Mouse (Mus musculus) right cerebral cortex, postnatal 4 days (tissue): ENCODE results near the gene Cebpg.

Experiments
- DNase-seq: peaks from one replicate; pipeline ENCODE4 v3.0.0-alpha.2; 2022

Cebpg gene

GRCm38 (mm10) chr7:35056436-35056864 is at the start of gene Cebpg:
Gene Cebpg, minus strand, starts transcription at chr7:35056573.
- peak; percentile 96 for DNase-seq

GRCm38 (mm10) chr7:35099528-35099927 is 43.2 kb upstream of the Cebpg start:
- DNase-seq: no peak

DNA sequence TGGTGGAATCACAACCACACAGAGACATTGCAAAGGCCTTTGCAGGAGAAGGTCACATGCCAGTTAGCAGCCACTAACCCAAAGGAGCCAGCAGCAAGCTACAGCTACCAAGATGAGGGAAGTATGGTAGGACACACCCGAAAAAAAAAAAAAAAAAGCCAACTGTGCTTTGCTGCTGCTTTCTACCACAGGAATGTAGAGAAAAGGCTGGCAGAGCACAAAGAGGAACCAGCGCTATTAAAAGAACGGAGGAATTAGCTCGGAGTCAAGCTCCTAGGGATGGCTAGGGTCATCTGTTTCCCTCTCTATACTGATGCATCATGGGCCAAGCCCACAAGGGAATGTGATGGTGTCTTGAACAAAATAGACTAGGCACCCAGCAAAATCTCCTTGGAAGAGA is 42.4 kb upstream of the Cebpg start:
- no peak for DNase-seq

- DNase-seq: no peak
Measured at GRCm38 (mm10) chr7:35094975-35095678, 38.8 kb upstream of the Cebpg start.

GRCm38 (mm10) chr7:35090550-35090949 is 34.2 kb upstream of the Cebpg start:
- DNase-seq: no peak

GRCm38 (mm10) chr7:35086271-35086861 is 30.0 kb upstream of the Cebpg start:
- DNase-seq: peak; percentile 38

DNA sequence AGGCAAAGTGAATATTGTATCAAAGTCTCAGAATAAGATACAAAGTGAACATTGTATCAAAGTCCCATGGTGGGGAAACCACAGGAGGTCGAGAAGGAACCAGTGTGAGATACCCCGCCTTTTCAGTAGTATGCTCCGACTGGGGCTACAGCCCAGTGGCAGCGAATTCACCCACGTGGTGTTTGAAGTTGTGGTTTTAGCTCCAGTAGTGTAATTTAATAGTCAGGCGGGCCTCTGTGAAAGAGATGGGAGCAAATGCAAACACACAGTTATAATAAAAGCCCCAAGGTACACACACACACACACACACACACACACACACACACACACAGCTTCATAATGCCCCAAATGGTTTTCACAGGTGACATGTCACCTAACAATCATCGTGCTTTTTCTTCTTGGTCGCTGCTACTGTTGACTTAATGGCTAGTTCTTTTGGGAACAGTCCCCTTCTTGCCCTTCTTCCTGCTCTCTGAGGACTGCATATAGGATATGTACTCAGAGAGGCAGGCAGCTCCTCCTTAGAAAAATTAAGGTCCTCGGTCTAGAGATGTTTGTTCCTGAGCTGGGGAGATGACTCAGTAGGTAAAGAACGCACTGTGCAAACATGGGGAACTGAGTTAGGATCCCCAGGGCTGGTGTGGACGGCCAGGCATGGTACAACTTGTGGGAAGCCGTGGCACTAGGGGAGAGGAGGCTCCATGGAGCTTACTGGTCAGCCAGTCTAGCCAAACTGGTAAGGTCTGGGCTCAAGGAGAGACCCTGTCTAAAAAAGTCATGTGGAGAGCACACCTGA is 28.4 kb upstream of the Cebpg start:
- no peak for DNase-seq

DNA sequence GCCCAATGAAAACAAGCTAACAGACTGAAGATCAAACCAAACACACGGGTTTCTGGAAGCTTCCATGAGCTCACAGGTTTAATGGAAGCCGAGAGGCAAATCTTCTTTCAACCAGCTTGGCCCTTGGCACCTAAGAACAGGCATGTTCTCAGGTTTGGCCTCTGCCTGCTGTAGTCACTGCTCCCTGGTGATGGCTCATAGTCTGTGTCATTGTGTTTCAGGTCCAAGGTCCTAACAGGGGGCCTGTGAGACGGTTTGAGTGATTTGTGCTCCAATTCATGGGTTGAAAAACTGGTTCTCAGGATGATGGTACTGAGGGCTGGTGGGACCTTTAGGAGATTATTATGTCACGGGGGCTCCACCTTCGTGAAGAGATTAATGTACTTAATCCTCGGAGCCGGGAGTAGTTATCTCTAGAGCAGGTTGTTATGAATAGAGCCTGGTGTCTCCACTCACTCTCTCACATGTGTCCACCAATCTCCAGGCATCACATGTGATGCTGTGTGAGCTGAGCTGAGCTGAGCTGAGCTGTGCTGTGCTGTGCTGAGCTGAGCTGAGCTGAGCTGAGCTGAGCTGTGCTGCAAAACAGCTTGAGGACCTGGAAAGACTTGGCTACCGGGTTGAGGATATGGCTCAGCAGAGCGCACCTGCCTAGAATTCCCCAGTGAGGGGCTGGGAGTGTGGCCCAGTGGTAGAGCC is 25.2 kb upstream of the Cebpg start:
- DNase-seq: no peak

DNA sequence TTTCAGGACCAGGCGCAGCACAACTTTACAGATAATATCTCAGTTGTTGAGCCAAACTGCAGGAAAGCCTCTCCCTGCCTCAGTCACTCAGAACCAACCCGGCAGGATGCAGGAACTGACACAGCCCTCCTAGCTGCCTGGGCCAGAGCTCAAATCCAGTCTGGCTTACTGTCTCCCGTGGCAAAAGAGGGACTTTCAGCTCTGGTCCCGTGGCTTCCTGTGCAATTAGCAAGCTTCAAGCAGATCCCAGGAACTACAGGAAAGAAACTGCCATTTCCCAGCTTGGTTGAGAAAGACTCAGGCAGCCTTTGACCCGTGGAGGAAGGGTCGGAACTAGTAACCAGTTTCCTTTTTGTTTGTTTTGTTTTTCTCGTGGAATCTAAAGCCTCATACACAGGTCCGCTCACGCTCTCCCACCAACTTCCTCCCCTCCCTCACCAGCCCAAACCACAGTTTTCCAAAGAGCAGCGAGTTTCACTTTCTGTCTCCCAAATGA is 24.5 kb upstream of the Cebpg start:
- no peak for DNase-seq

DNA sequence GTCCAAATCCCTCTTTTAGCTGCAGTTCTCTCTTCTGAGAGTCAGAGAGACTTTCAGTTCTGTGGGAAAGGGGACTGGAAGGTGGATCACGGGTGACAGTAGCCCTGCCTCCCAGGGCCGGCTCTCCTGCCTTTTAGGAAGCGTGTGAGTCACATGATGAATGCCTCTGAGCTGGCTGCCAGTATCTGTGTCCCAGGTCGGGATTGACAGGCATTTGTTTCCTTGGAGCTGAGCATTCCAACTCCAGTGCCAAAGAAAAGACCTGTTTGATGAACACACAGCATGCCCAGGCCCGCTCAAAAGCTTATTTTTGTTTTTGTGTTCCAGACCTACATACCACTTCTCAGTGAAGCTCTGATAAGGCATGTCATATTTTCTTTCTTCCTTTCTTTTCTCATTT is 20.3 kb upstream of the Cebpg start:
- DNase-seq: no peak

DNA sequence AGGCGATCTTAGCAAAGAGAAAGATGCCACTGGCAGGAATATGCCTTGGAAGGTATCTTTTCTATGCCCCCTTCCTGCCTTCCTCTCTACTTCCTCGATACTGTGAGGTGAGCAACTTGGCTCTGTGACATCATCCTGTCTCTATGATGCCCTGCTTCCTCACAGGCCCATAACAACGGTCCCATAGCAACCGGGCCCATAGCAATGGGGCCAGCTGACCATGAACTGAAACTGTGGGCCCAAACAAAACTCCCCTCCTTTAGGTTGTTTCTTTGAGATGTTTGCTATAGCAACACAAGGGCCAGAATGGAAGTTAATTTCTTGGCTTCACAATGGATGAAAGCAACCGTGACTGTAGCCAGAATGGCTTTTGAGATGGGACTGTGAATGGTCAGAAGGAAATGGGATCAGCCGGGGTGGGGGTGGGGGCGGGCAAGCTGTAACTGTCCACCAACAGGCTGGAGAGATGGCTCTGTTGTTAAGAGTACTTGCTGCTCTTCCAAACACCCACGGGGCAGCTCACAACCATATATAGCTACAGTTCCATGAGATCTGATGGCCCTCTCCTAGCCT is 10.4 kb upstream of the Cebpg start:
- DNase-seq: no peak

GRCm38 (mm10) chr7:35065958-35066357 is 9.6 kb upstream of the Cebpg start:
- DNase-seq: no peak

DNA sequence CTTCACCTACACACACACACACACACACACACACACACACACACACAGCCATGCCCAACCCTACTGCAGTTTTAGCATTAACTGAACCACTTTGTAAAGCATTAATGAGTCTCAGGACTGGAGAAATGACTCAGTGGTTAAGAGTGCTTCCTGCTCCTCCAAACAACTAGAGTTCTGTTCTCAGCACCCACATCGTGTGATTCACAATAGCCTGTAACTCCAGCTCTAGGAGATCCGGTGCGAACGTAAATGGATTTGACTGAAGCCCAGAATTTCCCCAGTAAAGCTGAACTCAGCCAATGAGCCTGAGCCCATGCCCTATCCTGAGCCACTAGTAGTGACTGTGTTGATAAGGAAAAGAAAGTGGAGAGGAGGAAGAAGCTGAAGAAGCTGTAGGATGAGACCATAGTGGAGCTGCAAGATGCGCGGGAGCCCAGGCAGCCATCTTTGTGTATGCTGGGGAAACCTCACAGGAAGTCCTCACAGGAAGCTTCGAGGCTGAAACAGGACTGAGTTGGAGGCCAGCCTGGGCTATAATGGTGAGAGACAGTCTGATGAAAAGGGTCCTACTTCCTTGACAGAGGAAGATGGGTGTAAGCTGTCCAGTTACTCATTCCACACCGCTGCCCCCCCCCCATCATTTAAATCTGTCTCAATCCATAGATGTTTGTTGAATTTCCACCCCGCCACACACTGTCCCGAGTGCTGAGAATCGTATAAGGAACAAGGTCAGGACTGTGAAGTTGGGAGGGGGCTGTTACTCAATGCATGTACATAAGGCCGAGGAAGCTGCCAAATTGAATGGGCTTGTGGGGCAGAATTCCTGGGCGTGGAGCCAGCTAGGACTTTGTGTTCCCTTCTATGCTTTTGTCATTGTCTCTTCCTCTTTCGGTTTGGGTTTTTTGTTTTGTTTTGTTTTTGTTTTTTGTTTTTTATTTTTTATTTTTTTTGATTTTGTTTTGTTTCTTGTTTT is 8.2 kb upstream of the Cebpg start:
- peak; percentile 32 for DNase-seq

- no peak for DNase-seq
Measured at GRCm38 (mm10) chr7:35059467-35059866, 3.1 kb upstream of the Cebpg start.

DNA sequence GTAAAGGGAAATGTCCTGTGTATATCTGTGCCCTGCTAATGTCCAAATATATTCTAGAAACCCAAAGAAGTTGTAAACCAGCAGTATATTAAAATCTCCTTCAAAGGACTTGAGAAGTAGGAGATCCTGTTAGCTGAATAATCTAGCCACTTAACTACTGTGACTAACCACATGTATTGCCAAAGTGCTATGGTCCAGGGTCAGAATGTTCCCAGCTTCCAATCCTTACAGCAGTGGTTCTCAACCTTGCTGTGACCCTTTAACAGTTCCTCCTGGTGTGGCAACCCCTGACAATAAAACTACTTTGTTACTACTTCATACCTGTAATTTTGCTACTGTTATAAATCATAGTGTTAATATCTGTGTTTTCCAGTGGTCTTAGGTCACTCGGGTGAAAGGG is 2.0 kb upstream of the Cebpg start:
- DNase-seq: no peak

GRCm38 (mm10) chr7:35057569-35057968 is 1.2 kb upstream of the Cebpg start:
- DNase-seq: no peak

DNA sequence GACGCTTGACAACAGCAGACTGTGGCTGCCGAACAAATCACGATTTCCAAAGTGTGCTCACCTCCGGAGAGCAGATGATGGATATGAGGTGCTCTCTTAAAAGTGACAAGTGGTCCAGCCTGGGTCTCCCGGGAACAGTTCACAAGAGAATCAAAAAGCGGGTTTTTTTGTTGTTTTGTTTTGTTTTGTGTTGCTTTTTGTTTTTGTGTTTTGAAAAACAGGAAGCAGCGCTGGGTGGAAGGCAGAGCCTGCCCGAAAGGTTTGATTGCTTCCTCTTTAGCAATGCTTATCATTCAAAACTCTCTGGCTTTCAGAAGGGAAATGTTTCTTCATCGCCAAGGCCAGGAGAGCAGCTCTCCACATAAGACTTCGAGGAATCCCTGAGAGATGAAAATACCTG is 626 bp upstream of the Cebpg start:
- DNase-seq: no peak

DNA sequence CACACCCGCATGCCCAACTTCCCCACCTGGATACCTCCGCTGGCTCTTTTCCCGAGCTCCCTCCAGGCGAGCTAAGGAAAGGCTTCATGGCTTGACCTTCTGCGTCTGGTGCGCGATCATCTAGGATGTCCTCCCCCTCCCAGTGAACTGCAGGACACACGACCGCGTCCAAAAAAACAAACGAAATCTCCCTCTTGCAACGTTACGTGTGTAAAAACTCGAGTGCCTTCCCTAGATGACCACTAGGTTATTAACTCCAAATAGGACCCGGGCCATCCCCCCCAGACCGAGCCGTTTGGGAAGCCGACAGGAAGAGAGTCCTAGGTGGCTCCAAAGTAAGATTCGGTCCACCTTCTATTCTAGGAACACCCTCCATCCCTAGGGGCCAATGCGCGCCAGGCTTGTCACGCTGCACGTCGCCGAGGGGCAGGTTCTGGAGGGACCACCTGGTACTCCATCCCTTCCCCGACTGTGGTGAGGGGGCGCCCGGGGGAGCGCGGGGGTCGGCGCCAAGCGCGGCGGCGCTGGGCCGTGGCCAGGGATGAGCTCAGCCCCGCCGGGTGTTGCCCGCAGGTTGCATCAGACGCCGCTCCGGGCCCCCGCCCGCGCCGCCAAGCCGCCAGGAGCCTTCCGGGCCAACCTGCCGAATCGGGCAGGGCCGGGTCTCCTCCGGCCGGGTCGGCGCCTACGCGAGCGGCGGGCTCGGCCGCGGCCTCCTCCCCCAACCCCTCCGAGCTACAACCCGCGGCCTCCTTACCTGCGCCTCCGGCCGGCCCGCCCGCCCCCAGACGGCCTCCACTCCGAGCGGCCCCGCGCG is 546 bp downstream of the Cebpg start:
- peak; percentile 65 for DNase-seq

DNA sequence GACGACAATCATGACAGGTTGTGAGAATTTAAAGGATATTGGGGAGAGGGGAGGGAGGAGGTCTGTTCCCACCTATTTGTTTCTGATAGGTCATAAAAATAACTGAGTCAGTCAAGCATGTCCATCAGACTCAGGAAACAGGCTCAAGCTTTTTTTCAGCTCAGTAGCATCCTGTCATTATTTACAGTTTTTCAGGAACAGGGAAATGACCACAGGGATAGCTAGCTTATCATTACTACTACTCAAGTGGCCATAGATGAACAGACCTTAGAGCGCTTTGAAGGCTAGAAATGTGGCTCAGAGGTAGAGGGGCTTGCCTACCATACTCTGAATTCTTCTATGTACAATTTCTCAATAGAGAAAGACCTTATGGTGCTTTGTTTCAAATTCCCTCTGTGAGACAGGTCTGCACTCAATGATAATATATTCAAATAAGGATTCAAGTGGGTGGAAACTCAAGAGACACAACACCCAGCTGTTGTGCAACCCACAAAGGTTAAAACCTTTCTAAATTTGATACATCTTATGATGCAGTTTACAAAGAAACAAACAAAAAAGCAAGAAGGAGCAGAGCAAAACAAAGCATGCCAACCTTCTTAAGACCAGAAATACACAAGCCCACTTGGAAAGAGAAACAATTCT is 1.3 kb downstream of the Cebpg start:
- no peak for DNase-seq

GRCm38 (mm10) chr7:35054286-35054685 is 2.1 kb downstream of the Cebpg start:
- no peak for DNase-seq
